ENCODE assay signal across 15 mouse cellular contexts in genomic region chr3:125828051-125828450, GRCm38 (mm10).
"Had no signal": no experiment of that assay in that cellular context is flagged by ENCODE, and none has a peak within 500 bp of the region (broad histone marks: within the 10 kb centered on the region; RNA-seq: fewer than 3 reads in every experiment).

No protein-coding gene starts in this region.

- H3K27ac ChIP-seq: neural tube, embryonic 15.5 days; stomach, embryonic 15.5 days; stomach, postnatal 0 days had no signal

- H3K4me1 ChIP-seq: neural tube, embryonic 15.5 days; stomach, embryonic 15.5 days had no signal

- H3K27me3 ChIP-seq: neural tube, embryonic 15.5 days; stomach, embryonic 15.5 days had no signal

- H3K9me3 ChIP-seq: neural tube, embryonic 15.5 days; stomach, embryonic 15.5 days had no signal

- H3K36me3 ChIP-seq: neural tube, embryonic 15.5 days; stomach, embryonic 15.5 days had no signal

- DNase-seq: retina, postnatal 1 day; right cerebral cortex, adult 18-20 months; right cerebral cortex, postnatal 14 days; right cerebral cortex, postnatal 25 days; right cerebral cortex, postnatal 4 days; spleen, adult 18-20 months; thymus, adult 18-20 months; thymus, adult 2 months; thymus, postnatal 14 days; thymus, postnatal 25 days; thymus, postnatal 36 days; thymus, postnatal 4 days had no signal

- H3K9ac ChIP-seq: neural tube, embryonic 15.5 days; stomach, embryonic 15.5 days had no signal

- H3K4me3 ChIP-seq: neural tube, embryonic 15.5 days; stomach, embryonic 15.5 days had no signal

- H3K4me2 ChIP-seq: neural tube, embryonic 15.5 days; stomach, embryonic 15.5 days had no signal
